ENCODE assay signal across 8 mouse cellular contexts in genomic region chr7:30728739-30729395, GRCm38 (mm10). TPM values are rescaled to one million over a fixed set of nuclear protein-coding genes. Genes with fewer than 3 reads are reported as not detected.
A peak's percentile ranks its signal among the peaks of the same experiment; 100 is the strongest.
DNase-seq lines count a peak whose midpoint lies in the region; ATAC-seq and TF ChIP-seq lines count a peak whose summit lies in the region.

No protein-coding gene starts in this region.

- TF ChIP-seq CTCF in CH12.LX (conservative IDR thresholded peaks at IDR 0.05 in 1 of 2, IDR thresholded peaks at IDR 0.05 in 1 of 2; ENCODE audit: low read depth in 2 of 2, low read length in 2 of 2), result peak in 1 of 2 experiments; percentile 38; a peak in 1 of 4 replicates

- peak overlapping the region; percentile 90 for H3K27ac ChIP-seq in heart, embryonic 12.5 days (ENCODE audit: poor library complexity, severe bottlenecking)
- peak overlapping the region; percentile 90 for H3K27ac ChIP-seq in CH12.LX (ENCODE audit: insufficient read depth, low read depth)
- no peak overlapping the region for H3K27ac ChIP-seq in forebrain, embryonic 11.5 days (ENCODE audit: low read depth, low read length)
- peak overlapping the region; percentile 83 for H3K27ac ChIP-seq in liver, embryonic 12.5 days

- peaks cover 18% of the 10 kb centered on the region for H3K4me1 ChIP-seq in heart, embryonic 12.5 days (replicated peaks)
- H3K4me1 ChIP-seq in CH12.LX (ENCODE audit: control insufficient read depth in 1 of 2, insufficient read depth in 2 of 2), result peaks cover 20 to 61% of the 10 kb centered on the region in 2 experiments
- peaks cover 8% of the 10 kb centered on the region for H3K4me1 ChIP-seq in forebrain, embryonic 11.5 days (replicated peaks; ENCODE audit: control insufficient read depth, insufficient read depth, low read length)
- H3K4me1 ChIP-seq in liver, embryonic 12.5 days, result peaks cover 23% of the 10 kb centered on the region

- 8% methylated on average over 26 of the region's 26 CpGs for WGBS in heart, embryonic 12.5 days
- WGBS in forebrain, embryonic 11.5 days, result 7% methylated on average over 26 of the region's 26 CpGs
- 7% methylated on average over 26 of the region's 26 CpGs for WGBS in liver, embryonic 12.5 days (ENCODE audit: insufficient replicate concordance)

- peak overlapping the region; percentile 94 for H3K9ac ChIP-seq in heart, embryonic 12.5 days
- peak overlapping the region; percentile 77 for H3K9ac ChIP-seq in CH12.LX (ENCODE audit: insufficient read depth, low read depth)
- H3K9ac ChIP-seq in forebrain, embryonic 11.5 days (ENCODE audit: low read length), result peak overlapping the region; percentile 86
- H3K9ac ChIP-seq in liver, embryonic 12.5 days, result peak overlapping the region; percentile 81

- no peak for DNase-seq in heart, postnatal 25 days (ENCODE audit: low spot score)
- DNase-seq in CH12.LX (ENCODE audit: extremely low read depth) (peak; percentile 36), MN1 (ENCODE audit: low spot score) (no peak)
- no peak for DNase-seq in forebrain, embryonic 11.5 days (ENCODE audit: low spot score)
- DNase-seq in layer of hippocampus, adult 9-10 months (ENCODE audit: low spot score), result no peak
- DNase-seq in ovary, postnatal 10 days (ENCODE audit: low spot score), result no peak

- in situ Hi-C loops in CH12.LX (cut with MboI; ENCODE audit: low pct_ligation_motif_present, low pct_unique_long_range_greater_than_20kb, low sequenced_read_pairs), result no loop called here

- H3K4me3 ChIP-seq in heart, embryonic 12.5 days, result peak overlapping the region; percentile 93
- peak overlapping the region; percentile 67 to 78 (median 73) for H3K4me3 ChIP-seq in CH12.LX (replicated peaks in 1 of 3; ENCODE audit: low read depth in 2 of 3, low read length in 2 of 3, poor library complexity in 1 of 3)
- H3K4me3 ChIP-seq in forebrain, embryonic 11.5 days (ENCODE audit: low read depth, low read length), result peak overlapping the region; percentile 75
- H3K4me3 ChIP-seq in liver, embryonic 12.5 days, result peak overlapping the region; percentile 78

- H3K9me3 ChIP-seq in heart, embryonic 12.5 days (replicated peaks), result no peaks in the 10 kb centered on the region
- H3K9me3 ChIP-seq in CH12.LX (replicated peaks; ENCODE audit: low read length), result no peaks in the 10 kb centered on the region
- no peaks in the 10 kb centered on the region for H3K9me3 ChIP-seq in forebrain, embryonic 11.5 days (ENCODE audit: control insufficient read depth, low read length)
- no peaks in the 10 kb centered on the region for H3K9me3 ChIP-seq in liver, embryonic 12.5 days (replicated peaks)

- intact Hi-C loops in heart, postnatal 25 days (cut with DNase I), result loop anchor here (5.0 kb wide), 3 partner anchors 62 to 243 kb away; partner anchors contain the start of genes Fam187b, Lsr and Rbm42

- dilution Hi-C loops in CH12.LX (cut with MboI; ENCODE audit: extremely low pct_ligation_motif_present, extremely low pct_unique_long_range_greater_than_20kb, low sequenced_read_pairs), result no loop called here

- ATAC-seq in heart, embryonic 12.5 days (ENCODE audit: insufficient number of reproducible peaks, low FRiP score), result peak; percentile 46
- peak; percentile 63 for ATAC-seq in forebrain, embryonic 11.5 days (replicated peaks; ENCODE audit: low FRiP score)
- peak; percentile 33 for ATAC-seq in liver, embryonic 12.5 days

- H3K27me3 ChIP-seq in heart, embryonic 12.5 days (replicated peaks), result 0 out of 2 replicates have a peak, but pooled peaks cover 2% of the 10 kb centered on the region
- H3K27me3 ChIP-seq in CH12.LX (replicated peaks), result no peaks in the 10 kb centered on the region
- no peaks in the 10 kb centered on the region for H3K27me3 ChIP-seq in forebrain, embryonic 11.5 days (ENCODE audit: control insufficient read depth, insufficient read depth, low read length)
- no peaks in the 10 kb centered on the region for H3K27me3 ChIP-seq in liver, embryonic 12.5 days (replicated peaks)

- peak overlapping the region; percentile 74 for H3K4me2 ChIP-seq in heart, embryonic 12.5 days
- H3K4me2 ChIP-seq in CH12.LX (ENCODE audit: insufficient read depth, low read depth, poor library complexity, severe bottlenecking), result peak overlapping the region; percentile 91
- H3K4me2 ChIP-seq in forebrain, embryonic 11.5 days (ENCODE audit: low read depth, low read length, severe bottlenecking), result peak overlapping the region; percentile 88
- H3K4me2 ChIP-seq in liver, embryonic 12.5 days, result peak overlapping the region; percentile 92

- no peak for TF ChIP-seq POLR2A in CH12.LX (IDR thresholded peaks at IDR 0.05; ENCODE audit: low read depth, low read length)

- H3K79me2 ChIP-seq in CH12.LX (replicated peaks; ENCODE audit: control insufficient read depth, extremely low read depth, insufficient read depth, poor library complexity, severe bottlenecking), result no peaks in the 10 kb centered on the region

- 0 out of 2 replicates have a peak, but pooled peaks have one; percentile 19 for TF ChIP-seq EP300 in CH12.LX (IDR thresholded peaks at IDR 0.05; ENCODE audit: low read length)

- peaks cover 49% of the 10 kb centered on the region for H3K36me3 ChIP-seq in heart, embryonic 12.5 days
- peaks cover 16 to 65% of the 10 kb centered on the region in 2 experiments for H3K36me3 ChIP-seq in CH12.LX (replicated peaks in 1 of 2; ENCODE audit: control insufficient read depth in 1 of 2, insufficient read depth in 1 of 2, low read length in 1 of 2)
- H3K36me3 ChIP-seq in forebrain, embryonic 11.5 days (ENCODE audit: control insufficient read depth, insufficient read depth, low read length), result no peaks in the 10 kb centered on the region; the same call in 1 of the 2 replicates
- peaks cover 41% of the 10 kb centered on the region for H3K36me3 ChIP-seq in liver, embryonic 12.5 days

- no peak; the same call in none of the 2 replicates for TF ChIP-seq RAD21 in CH12.LX (IDR thresholded peaks at IDR 0.05; ENCODE audit: low read depth, low read length)

TF ChIP-seq in CH12.LX, 34 proteins besides CTCF, POLR2A, EP300 and RAD21 (continues in another document):
- TF ChIP-seq PAX5 (IDR thresholded peaks at IDR 0.05; ENCODE audit: low read length) (no peak), SMC3 (IDR thresholded peaks at IDR 0.05; ENCODE audit: low read depth, low read length) (no peak; the same call in 1 of the 2 replicates), E2F4 (IDR thresholded peaks at IDR 0.05; ENCODE audit: insufficient replicate concordance, low read depth, low read length) (no peak), UBTF (IDR thresholded peaks at IDR 0.05; ENCODE audit: low read depth, low read length) (no peak), ELF1 (IDR thresholded peaks at IDR 0.05; ENCODE audit: low read depth, low read length) (0 out of 2 replicates have a peak, but pooled peaks have one; percentile 15), MAX (IDR thresholded peaks at IDR 0.05; ENCODE audit: low read length) (peak; percentile 77), MYC (IDR thresholded peaks at IDR 0.05; ENCODE audit: low read depth, low read length) (peak; percentile 65; the same call in 1 of the 2 replicates), ZMIZ1 (IDR thresholded peaks at IDR 0.05; ENCODE audit: low read depth, low read length) (no peak), HCFC1 (IDR thresholded peaks at IDR 0.05; ENCODE audit: low read depth, low read length) (0 out of 2 replicates have a peak, but pooled peaks have one; percentile 18), SIN3A (IDR thresholded peaks at IDR 0.05; ENCODE audit: low read length) (no peak)

RNA-seq across cellular contexts. Expression of gene Tmem147, which starts 0.5 kb away (rescaled TPM):
- polyA plus RNA-seq in heart, embryonic 12.5 days (2016; fragmentation: Nextera tagmentation; extraction: Ambion mirVana), result 158 and 165 TPM in 2 replicates
- 100 to 1,000 TPM; 269 to 278 TPM for total RNA-seq in heart, postnatal 25 days (2021)
- total RNA-seq in CH12.LX (2012; rRNA removed) (136 and 137 TPM in 2 replicates), CH12.LX (2014; rRNA removed) (152 and 154 TPM in 2 replicates)
- 98.4 and 149 TPM in 2 replicates for polyA plus RNA-seq in CH12.LX (2012; ENCODE audit: insufficient read length, low read depth)
- 133 and 153 TPM in 2 replicates for polyA plus RNA-seq in forebrain, embryonic 11.5 days (2014; fragmentation: Nextera tagmentation; extraction: Ambion mirVana)
- polyA plus RNA-seq in liver, embryonic 12.5 days (2016; fragmentation: Nextera tagmentation; extraction: Ambion mirVana), result 125 and 126 TPM in 2 replicates

RNA-seq across cellular contexts. Expression of gene Gapdhs, which starts 14.6 kb away (rescaled TPM):
- not detected in 2 replicates for polyA plus RNA-seq in heart, embryonic 12.5 days (2016; fragmentation: Nextera tagmentation; extraction: Ambion mirVana)
- total RNA-seq in heart, postnatal 25 days (2021), result not detected
- 0.42 and 0.89 TPM in 2 replicates for total RNA-seq in CH12.LX (2012; rRNA removed)
- total RNA-seq in CH12.LX (2014; rRNA removed), result not detected in 2 replicates
- polyA plus RNA-seq in CH12.LX (2012; ENCODE audit: insufficient read length, low read depth), result 1.7 and 2.9 TPM in 2 replicates
- 0.33 and 1.5 TPM in 2 replicates for polyA plus RNA-seq in forebrain, embryonic 11.5 days (2014; fragmentation: Nextera tagmentation; extraction: Ambion mirVana)
- polyA plus RNA-seq in liver, embryonic 12.5 days (2016; fragmentation: Nextera tagmentation; extraction: Ambion mirVana), result not detected in 2 replicates

RNA-seq across cellular contexts. Expression of gene Atp4a, which starts 16.9 kb away (rescaled TPM):
- 0.78 and 0.98 TPM in 2 replicates for polyA plus RNA-seq in heart, embryonic 12.5 days (2016; fragmentation: Nextera tagmentation; extraction: Ambion mirVana)
- total RNA-seq in heart, postnatal 25 days (2021), result not detected
- total RNA-seq in CH12.LX (2012; rRNA removed), result 0.13 TPM in 1 of 2 replicates, not detected in the other
- 0.14 and 0.67 TPM in 2 replicates for total RNA-seq in CH12.LX (2014; rRNA removed)
- 0.33 TPM in 1 of 2 replicates, not detected in the other for polyA plus RNA-seq in CH12.LX (2012; ENCODE audit: insufficient read length, low read depth)
- 0.72 and 1.7 TPM in 2 replicates for polyA plus RNA-seq in forebrain, embryonic 11.5 days (2014; fragmentation: Nextera tagmentation; extraction: Ambion mirVana)
- 1.8 and 1.9 TPM in 2 replicates for polyA plus RNA-seq in liver, embryonic 12.5 days (2016; fragmentation: Nextera tagmentation; extraction: Ambion mirVana)

RNA-seq across cellular contexts. Expression of gene Sbsn, which starts 22.4 kb away (rescaled TPM):
- 0.58 and 0.72 TPM in 2 replicates for polyA plus RNA-seq in heart, embryonic 12.5 days (2016; fragmentation: Nextera tagmentation; extraction: Ambion mirVana)
- 1 to 10 TPM; 2.3 to 5.5 TPM for total RNA-seq in heart, postnatal 25 days (2021)
- total RNA-seq in CH12.LX (2012; rRNA removed) (0.59 and 0.76 TPM in 2 replicates), CH12.LX (2014; rRNA removed) (0.30 TPM in 1 of 2 replicates, not detected in the other)
- polyA plus RNA-seq in CH12.LX (2012; ENCODE audit: insufficient read length, low read depth), result 0.69 and 1.1 TPM in 2 replicates
- 0.27 and 1.8 TPM in 2 replicates for polyA plus RNA-seq in forebrain, embryonic 11.5 days (2014; fragmentation: Nextera tagmentation; extraction: Ambion mirVana)
- 0.19 and 0.41 TPM in 2 replicates for polyA plus RNA-seq in liver, embryonic 12.5 days (2016; fragmentation: Nextera tagmentation; extraction: Ambion mirVana)

RNA-seq across cellular contexts. Expression of gene 2200002J24Rik, which starts 30.1 kb away (rescaled TPM):
- polyA plus RNA-seq in heart, embryonic 12.5 days (2016; fragmentation: Nextera tagmentation; extraction: Ambion mirVana), result 1.2 and 1.5 TPM in 2 replicates
- total RNA-seq in heart, postnatal 25 days (2021), result not detected
- total RNA-seq in CH12.LX (2012; rRNA removed) (2.4 and 4.0 TPM in 2 replicates), CH12.LX (2014; rRNA removed) (3.0 and 6.6 TPM in 2 replicates)
- 2.9 and 3.5 TPM in 2 replicates for polyA plus RNA-seq in CH12.LX (2012; ENCODE audit: insufficient read length, low read depth)
- not detected in 2 replicates for polyA plus RNA-seq in forebrain, embryonic 11.5 days (2014; fragmentation: Nextera tagmentation; extraction: Ambion mirVana)
- polyA plus RNA-seq in liver, embryonic 12.5 days (2016; fragmentation: Nextera tagmentation; extraction: Ambion mirVana), result 0.65 and 1.0 TPM in 2 replicates
